Mouse (Mus musculus) kidney, postnatal 0 days (tissue): ENCODE data around the gene Sema4b. TPM values are rescaled to one million over a fixed set of nuclear protein-coding genes. Genes with fewer than 3 reads are reported as not detected.
A peak's percentile ranks its signal among the peaks of the same experiment; 100 is the strongest.

Source experiments
- ATAC-seq: fragments of 200-750 bp; cut with Nextera tagmentation; replicated peaks from 2 replicates; pipeline ENCODE4 v1.8.0; 2017; ENCODE audit warnings: low read depth, moderate number of reproducible peaks, moderate TSS enrichment, moderate library complexity; ENCODE audit not compliant: low FRiP score
- DNase-seq: peaks from one replicate; pipeline ENCODE4 v3.0.0-alpha.2; 2016; ENCODE audit warnings: low spot score
- H3K27ac ChIP-seq: fragments of 300-500 bp; sonication (generic); 2 replicates; pipeline ENCODE4 v1.5.1; 2014; ENCODE audit warnings: mild to moderate bottlenecking
- H3K27me3 ChIP-seq: fragments of 300-500 bp; sonication (generic); 2 replicates; pipeline ENCODE4 v1.6.1; 2014; ENCODE audit warnings: low read length, mixed read lengths; ENCODE audit not compliant: insufficient read depth
- H3K36me3 ChIP-seq: fragments of 300-500 bp; sonication (generic); 2 replicates; pipeline ENCODE4 v1.6.1; 2014; ENCODE audit warnings: low read length, mixed read lengths; ENCODE audit not compliant: insufficient read depth
- H3K4me1 ChIP-seq: fragments of 300-500 bp; sonication (generic); replicated peaks from 2 replicates; pipeline ENCODE4 v1.6.1; 2014; ENCODE audit warnings: antibody characterized with exemption, low read length, mixed read lengths; ENCODE audit not compliant: insufficient read depth
- H3K4me2 ChIP-seq: fragments of 300-500 bp; sonication (generic); 2 replicates; pipeline ENCODE4 v1.6.1; 2014; ENCODE audit warnings: mild to moderate bottlenecking, low read length, moderate library complexity, mixed read lengths
- H3K4me3 ChIP-seq: fragments of 300-500 bp; sonication (generic); replicated peaks from 2 replicates; pipeline ENCODE4 v1.5.1; 2014; ENCODE audit warnings: low read depth, low read length
- H3K9ac ChIP-seq: fragments of 300-500 bp; sonication (generic); 2 replicates; pipeline ENCODE4 v1.6.1; 2014; ENCODE audit warnings: low read depth, low read length
- H3K9me3 ChIP-seq: fragments of 300-500 bp; sonication (generic); replicated peaks from 2 replicates; pipeline ENCODE4 v1.6.1; 2016; ENCODE audit warnings: low read length, inconsistent platforms, mixed read lengths
- CTCF ChIP-seq: IDR thresholded peaks from 2 replicates; pipeline ENCODE4 v1.5.1; 2016; ENCODE audit warnings: antibody characterized with exemption, low read depth, mild to moderate bottlenecking, moderate library complexity
- WGBS: fragments of 180-500 bp; shearing (Covaris S2); extraction: QIAGEN DNeasy Blood & Tissue Kit; methylation state at CpG from one replicate; pipeline ENCODE4 v1.1.7; 2014; 5-methylcytosine and 5-hydroxymethylcytosine counted together
- polyA plus RNA-seq: library from polyadenylated mRNA; unstranded; fragments of >200 nt; fragmentation: Nextera tagmentation; extraction: Ambion mirVana; gene quantifications from 2 replicates; pipeline ENCODE4 v1.2.1, GENCODE M21; 2015

The Sema4b gene
- polyA plus RNA-seq, 1 experiment from 2014 or later, result 21.2 TPM

- Histone ChIP-seq H3K4me3 (no peak overlapping the region), H3K27me3 (no peaks in the 10 kb centered on the region), H3K27ac (peak overlapping the region; percentile 90), H3K4me1 (peaks cover 17% of the 10 kb centered on the region), H3K9me3 (no peaks in the 10 kb centered on the region), H3K9ac (peak overlapping the region; percentile 0; the same call in 1 of the 2 replicates), H3K4me2 (no peak overlapping the region), H3K36me3 (no peaks in the 10 kb centered on the region)
- TF ChIP-seq CTCF, result no peak
- DNase-seq (peak; percentile 59), ATAC-seq (peak; percentile 52; the same call in 1 of the 2 replicates)
- 33% methylated on average over 7 of the region's 7 CpGs for WGBS
Measured at GRCm38 (mm10) chr7:80160293-80160944, 26.2 kb upstream of the Sema4b start.

DNA sequence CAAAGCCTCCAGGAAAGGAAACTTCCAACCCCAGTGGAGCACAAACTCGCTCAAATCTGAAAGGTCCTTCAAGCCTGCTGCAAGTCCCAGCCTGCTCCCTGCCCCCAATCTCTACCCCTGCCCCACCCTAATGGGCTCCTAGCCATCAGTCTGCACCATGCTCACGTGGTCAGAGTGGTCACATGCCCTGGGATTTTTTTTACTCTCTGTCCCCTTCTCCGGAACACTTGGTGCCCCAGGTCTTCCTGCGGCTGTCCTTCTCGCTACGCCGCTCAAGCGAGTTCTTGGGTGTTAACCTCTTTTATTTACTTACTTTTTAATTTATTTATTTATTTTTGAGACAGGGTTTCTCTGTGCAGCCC, 25.7 kb upstream of the Sema4b start:
- H3K4me2 ChIP-seq, result no peak overlapping the region
- DNase-seq, result peak; percentile 72

DNA sequence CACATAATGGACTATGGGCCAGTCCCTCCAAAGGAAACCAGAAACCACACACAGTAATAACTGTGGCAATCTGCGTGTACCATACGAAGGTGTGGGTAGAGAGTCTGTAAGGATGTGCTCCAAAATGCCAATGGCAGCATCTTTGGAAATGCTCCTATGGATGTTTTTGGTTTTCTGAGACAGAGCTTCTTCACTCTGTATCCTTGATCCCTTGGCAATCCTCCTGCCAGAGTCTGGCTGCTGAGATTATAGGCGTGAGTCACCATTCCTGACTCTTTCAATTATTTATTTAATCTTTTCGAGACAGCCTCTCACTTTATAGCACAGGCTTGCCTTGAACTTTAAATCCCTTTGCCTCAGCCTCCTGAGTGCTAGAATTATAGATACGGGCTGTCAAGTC, 21.2 kb upstream of the Sema4b start:
- no peak overlapping the region for H3K9ac ChIP-seq
- H3K27ac ChIP-seq, result no peak overlapping the region
- no peaks in the 10 kb centered on the region for H3K36me3 ChIP-seq
- no peaks in the 10 kb centered on the region for H3K9me3 ChIP-seq
- DNase-seq (no peak), ATAC-seq (no peak)
- H3K27me3 ChIP-seq, result no peaks in the 10 kb centered on the region
- no peak for TF ChIP-seq CTCF
- no peak overlapping the region for H3K4me2 ChIP-seq
- H3K4me3 ChIP-seq, result no peak overlapping the region
- WGBS, result 84% methylated on average over 5 of the region's 5 CpGs
- H3K4me1 ChIP-seq, result peaks cover 6% of the 10 kb centered on the region

More for the DNA sequence above, 25.7 kb upstream of the Sema4b start:
- WGBS, result 32% methylated on average over 8 of the region's 8 CpGs
- no peaks in the 10 kb centered on the region for H3K27me3 ChIP-seq
- no peaks in the 10 kb centered on the region for H3K36me3 ChIP-seq
- H3K9me3 ChIP-seq, result no peaks in the 10 kb centered on the region
- peak overlapping the region; percentile 90 for H3K27ac ChIP-seq
- H3K9ac ChIP-seq, result peak overlapping the region; percentile 0; the same call in 1 of the 2 replicates
- no peak for TF ChIP-seq CTCF
- peaks cover 17% of the 10 kb centered on the region for H3K4me1 ChIP-seq
- no peak overlapping the region for H3K4me3 ChIP-seq
- ATAC-seq, result peak; percentile 85

DNA sequence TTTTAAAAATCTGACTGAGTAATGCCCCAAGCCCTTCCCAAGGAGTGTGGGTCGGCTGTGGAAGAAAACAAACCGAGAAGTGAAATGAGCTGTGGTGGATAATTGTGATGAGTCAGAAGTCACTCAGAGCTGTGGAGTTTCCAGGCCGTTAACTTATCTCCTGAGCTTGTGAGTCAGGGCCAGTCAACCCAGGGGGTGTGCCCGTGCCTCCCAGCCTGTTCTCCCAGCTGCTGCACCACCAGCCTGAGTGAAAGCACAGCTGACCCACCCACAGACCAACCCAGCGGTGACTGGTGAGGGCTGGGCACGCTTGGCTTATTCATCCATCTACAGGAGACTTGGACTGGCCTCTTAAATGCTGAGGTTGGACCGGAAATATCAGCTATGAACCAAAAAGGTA, 19.9 kb upstream of the Sema4b start:
- WGBS, result 20% methylated on average over 7 of the region's 7 CpGs
- H3K4me3 ChIP-seq, result no peak overlapping the region
- H3K9me3 ChIP-seq, result no peaks in the 10 kb centered on the region
- ATAC-seq (peak; percentile 94), DNase-seq (peak; percentile 79)
- H3K9ac ChIP-seq, result no peak overlapping the region
- peak overlapping the region; percentile 67 for H3K27ac ChIP-seq
- no peaks in the 10 kb centered on the region for H3K27me3 ChIP-seq
- TF ChIP-seq CTCF, result no peak
- H3K4me2 ChIP-seq, result no peak overlapping the region
- H3K4me1 ChIP-seq, result 0 out of 2 replicates have a peak, but pooled peaks cover 3% of the 10 kb centered on the region
- no peaks in the 10 kb centered on the region for H3K36me3 ChIP-seq

DNA sequence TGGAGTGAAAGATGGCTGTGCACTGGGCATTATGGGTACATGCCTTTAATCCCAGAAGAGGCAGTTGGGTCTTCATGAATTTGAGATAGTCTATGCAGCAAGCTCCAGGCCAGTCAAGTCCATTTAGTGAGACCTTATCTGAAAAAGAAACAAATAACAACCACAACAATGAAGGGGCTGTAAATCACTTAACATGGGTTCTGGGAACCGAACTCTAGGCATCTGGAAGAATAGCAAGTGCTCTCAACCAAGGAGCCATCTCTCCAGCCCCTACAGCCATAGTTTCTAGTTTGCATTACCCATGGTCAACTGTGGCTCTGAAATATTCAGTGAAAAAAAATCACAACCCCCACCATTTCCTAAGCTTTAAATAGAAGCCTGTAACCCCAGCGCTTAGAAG, 16.8 kb upstream of the Sema4b start:
- H3K4me3 ChIP-seq, result no peak overlapping the region
- H3K4me1 ChIP-seq, result 0 out of 2 replicates have a peak, but pooled peaks cover 3% of the 10 kb centered on the region
- TF ChIP-seq CTCF, result no peak
- no peak overlapping the region for H3K9ac ChIP-seq
- ATAC-seq (no peak), DNase-seq (no peak)
- H3K36me3 ChIP-seq, result no peaks in the 10 kb centered on the region
- H3K4me2 ChIP-seq, result no peak overlapping the region
- no peaks in the 10 kb centered on the region for H3K9me3 ChIP-seq
- no peak overlapping the region for H3K27ac ChIP-seq
- no peaks in the 10 kb centered on the region for H3K27me3 ChIP-seq
- 65% methylated on average over 2 of the region's 2 CpGs for WGBS

DNA sequence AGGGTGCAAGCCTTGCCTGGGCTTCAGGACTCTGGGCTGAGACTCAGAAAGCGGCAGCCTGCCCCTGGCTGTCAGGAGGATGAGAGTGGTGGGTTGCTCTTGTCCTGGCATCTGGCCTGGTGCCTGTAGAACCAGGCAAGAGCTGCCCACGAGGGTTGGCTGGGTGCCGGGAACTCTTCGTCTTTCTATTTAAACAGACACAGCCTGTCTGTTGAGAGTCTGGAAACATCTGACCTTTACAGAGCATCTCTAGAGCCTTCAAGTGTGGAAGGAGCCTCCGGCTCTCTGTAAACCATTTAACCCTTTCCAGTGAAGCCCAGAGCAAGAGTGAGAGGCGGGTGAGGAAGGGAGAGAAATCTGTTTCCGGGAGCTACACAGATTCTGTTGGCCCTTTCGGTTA, 15.3 kb upstream of the Sema4b start:
- DNase-seq, result peak; percentile 56
- WGBS, result 28% methylated on average over 8 of the region's 8 CpGs
- TF ChIP-seq CTCF, result no peak
- Histone ChIP-seq H3K9me3 (no peaks in the 10 kb centered on the region), H3K9ac (no peak overlapping the region), H3K4me2 (no peak overlapping the region), H3K36me3 (no peaks in the 10 kb centered on the region), H3K27ac (peak overlapping the region; percentile 9; the same call in 1 of the 2 replicates), H3K4me1 (0 out of 2 replicates have a peak, but pooled peaks cover 3% of the 10 kb centered on the region), H3K4me3 (no peak overlapping the region), H3K27me3 (no peaks in the 10 kb centered on the region)
- ATAC-seq, result no peak
